Mouse (Mus musculus): Measurements from ENCODE around the gene 2810021J22Rik. TPM values are rescaled to one million over a fixed set of nuclear protein-coding genes. Genes with fewer than 3 reads are reported as not detected.

The 2810021J22Rik gene
- polyA plus RNA-seq, 1 experiment from 2014 or later = 2.3 TPM

- Histone ChIP-seq H3K4me3 (ENCODE audit: low read depth, low read length) (peak overlapping the region; percentile 90), H3K4me2 (ENCODE audit: low read depth, low read length) (peak overlapping the region; percentile 88), H3K4me1 (ENCODE audit: control insufficient read depth, low read depth, low read length) (peaks cover 31% of the 10 kb centered on the region), H3K27me3 (ENCODE audit: control insufficient read depth, insufficient read depth, low read depth, low read length) (no peaks in the 10 kb centered on the region), H3K9me3 (replicated peaks; ENCODE audit: control insufficient read depth, low read length) (no peaks in the 10 kb centered on the region), H3K9ac (ENCODE audit: low read depth, low read length) (no peak overlapping the region), H3K36me3 (ENCODE audit: control insufficient read depth, insufficient read depth) (peaks cover 16% of the 10 kb centered on the region), H3K27ac (ENCODE audit: low read length) (peak overlapping the region; percentile 91; the same call in 1 of the 2 replicates)
- WGBS (ENCODE audit: insufficient replicate concordance) = 46% methylated on average over 6 of the region's 6 CpGs
- ATAC-seq (ENCODE audit: low read depth) = no peak
Observed at GRCm38 (mm10) chr11:58904838-58905237, 37.8 kb downstream of the 2810021J22Rik start.

- peak overlapping the region; percentile 60 for H3K4me3 ChIP-seq (ENCODE audit: low read depth, low read length)
- H3K27ac ChIP-seq (ENCODE audit: low read length) = peak overlapping the region; percentile 98
- peaks cover 52% of the 10 kb centered on the region for H3K4me1 ChIP-seq (ENCODE audit: control insufficient read depth, low read depth, low read length)
- H3K9ac ChIP-seq (ENCODE audit: low read depth, low read length) = peak overlapping the region; percentile 83
- no peaks in the 10 kb centered on the region for H3K36me3 ChIP-seq (ENCODE audit: control insufficient read depth, insufficient read depth)
- WGBS (ENCODE audit: insufficient replicate concordance) = 7% methylated on average over 1 of the region's 1 CpGs
- no peaks in the 10 kb centered on the region for H3K9me3 ChIP-seq (replicated peaks; ENCODE audit: control insufficient read depth, low read length)
- peak; percentile 69 for ATAC-seq (ENCODE audit: low read depth)
- H3K4me2 ChIP-seq (ENCODE audit: low read depth, low read length) = peak overlapping the region; percentile 92
- no peaks in the 10 kb centered on the region for H3K27me3 ChIP-seq (ENCODE audit: control insufficient read depth, insufficient read depth, low read depth, low read length)
Observed at GRCm38 (mm10) chr11:58913776-58914175, 46.8 kb downstream of the 2810021J22Rik start.

GRCm38 (mm10) chr11:58914461-58915028, 47.5 kb downstream of the 2810021J22Rik start:
- Histone ChIP-seq H3K4me1 (ENCODE audit: control insufficient read depth, low read depth, low read length) (peaks cover 55% of the 10 kb centered on the region), H3K9me3 (replicated peaks; ENCODE audit: control insufficient read depth, low read length) (no peaks in the 10 kb centered on the region), H3K27ac (ENCODE audit: low read length) (peak overlapping the region; percentile 98), H3K4me3 (ENCODE audit: low read depth, low read length) (peak overlapping the region; percentile 60), H3K4me2 (ENCODE audit: low read depth, low read length) (peak overlapping the region; percentile 92), H3K36me3 (ENCODE audit: control insufficient read depth, insufficient read depth) (no peaks in the 10 kb centered on the region), H3K9ac (ENCODE audit: low read depth, low read length) (peak overlapping the region; percentile 83), H3K27me3 (ENCODE audit: control insufficient read depth, insufficient read depth, low read depth, low read length) (no peaks in the 10 kb centered on the region)
- WGBS (ENCODE audit: insufficient replicate concordance) = 5% methylated on average over 17 of the region's 17 CpGs
- ATAC-seq (ENCODE audit: low read depth) = peak; percentile 33

GRCm38 (mm10) chr11:58916879-58917744, 50.1 kb downstream of the 2810021J22Rik start:
- Histone ChIP-seq H3K36me3 (ENCODE audit: control insufficient read depth, insufficient read depth) (peaks cover 10% of the 10 kb centered on the region), H3K4me2 (ENCODE audit: low read depth, low read length) (peak overlapping the region; percentile 76), H3K4me3 (ENCODE audit: low read depth, low read length) (peak overlapping the region; percentile 69), H3K9ac (ENCODE audit: low read depth, low read length) (peak overlapping the region; percentile 78), H3K9me3 (replicated peaks; ENCODE audit: control insufficient read depth, low read length) (no peaks in the 10 kb centered on the region), H3K4me1 (ENCODE audit: control insufficient read depth, low read depth, low read length) (peaks cover 60% of the 10 kb centered on the region), H3K27me3 (ENCODE audit: control insufficient read depth, insufficient read depth, low read depth, low read length) (no peaks in the 10 kb centered on the region), H3K27ac (ENCODE audit: low read length) (peak overlapping the region; percentile 94)
- peak; percentile 47 for ATAC-seq (ENCODE audit: low read depth)
- 24% methylated on average over 14 of the region's 14 CpGs for WGBS (ENCODE audit: insufficient replicate concordance)

GRCm38 (mm10) chr11:58917745-58918366, 50.8 kb downstream of the 2810021J22Rik start, which contains the start of gene Btnl10:
Gene Btnl10 (plus strand): TSS chr11:58917908.
- H3K27me3 ChIP-seq (ENCODE audit: control insufficient read depth, insufficient read depth, low read depth, low read length) = no peaks in the 10 kb centered on the region
- H3K4me1 ChIP-seq (ENCODE audit: control insufficient read depth, low read depth, low read length) = peaks cover 52% of the 10 kb centered on the region
- ATAC-seq (ENCODE audit: low read depth) = peak; percentile 85
- peak within 1 kb of the TSS; percentile 76 for H3K4me2 ChIP-seq (ENCODE audit: low read depth, low read length)
- H3K36me3 ChIP-seq (ENCODE audit: control insufficient read depth, insufficient read depth) = peaks cover 17% of the 10 kb centered on the region
- H3K9ac ChIP-seq (ENCODE audit: low read depth, low read length) = peak within 1 kb of the TSS; percentile 78
- peak within 1 kb of the TSS; percentile 94 for H3K27ac ChIP-seq (ENCODE audit: low read length)
- H3K9me3 ChIP-seq (replicated peaks; ENCODE audit: control insufficient read depth, low read length) = no peaks in the 10 kb centered on the region
- H3K4me3 ChIP-seq (ENCODE audit: low read depth, low read length) = peak within 1 kb of the TSS; percentile 69
- WGBS (ENCODE audit: insufficient replicate concordance) = 32% methylated on average over 12 of the region's 12 CpGs

- peak overlapping the region; percentile 76 for H3K4me2 ChIP-seq (ENCODE audit: low read depth, low read length)
- H3K4me1 ChIP-seq (ENCODE audit: control insufficient read depth, low read depth, low read length) = peaks cover 43% of the 10 kb centered on the region
- no peaks in the 10 kb centered on the region for H3K27me3 ChIP-seq (ENCODE audit: control insufficient read depth, insufficient read depth, low read depth, low read length)
- 33% methylated on average over 5 of the region's 5 CpGs for WGBS (ENCODE audit: insufficient replicate concordance)
- peak overlapping the region; percentile 78 for H3K9ac ChIP-seq (ENCODE audit: low read depth, low read length)
- peak overlapping the region; percentile 69 for H3K4me3 ChIP-seq (ENCODE audit: low read depth, low read length)
- no peaks in the 10 kb centered on the region for H3K9me3 ChIP-seq (replicated peaks; ENCODE audit: control insufficient read depth, low read length)
- peak overlapping the region; percentile 94 for H3K27ac ChIP-seq (ENCODE audit: low read length)
- peaks cover 19% of the 10 kb centered on the region for H3K36me3 ChIP-seq (ENCODE audit: control insufficient read depth, insufficient read depth)
- no peak for ATAC-seq (ENCODE audit: low read depth)
Observed at GRCm38 (mm10) chr11:58918759-58919158, 51.7 kb downstream of the 2810021J22Rik start.

GRCm38 (mm10) chr11:58922420-58922819, 55.4 kb downstream of the 2810021J22Rik start:
- Histone ChIP-seq H3K9me3 (replicated peaks; ENCODE audit: control insufficient read depth, low read length) (no peaks in the 10 kb centered on the region), H3K27ac (ENCODE audit: low read length) (no peak overlapping the region), H3K4me1 (ENCODE audit: control insufficient read depth, low read depth, low read length) (peaks cover 14% of the 10 kb centered on the region), H3K4me2 (ENCODE audit: low read depth, low read length) (no peak overlapping the region), H3K36me3 (ENCODE audit: control insufficient read depth, insufficient read depth) (peaks cover 19% of the 10 kb centered on the region), H3K27me3 (ENCODE audit: control insufficient read depth, insufficient read depth, low read depth, low read length) (no peaks in the 10 kb centered on the region), H3K9ac (ENCODE audit: low read depth, low read length) (no peak overlapping the region), H3K4me3 (ENCODE audit: low read depth, low read length) (no peak overlapping the region)
- 82% methylated on average over 9 of the region's 9 CpGs for WGBS (ENCODE audit: insufficient replicate concordance)
- no peak for ATAC-seq (ENCODE audit: low read depth)

GRCm38 (mm10) chr11:58926651-58927050, 59.6 kb downstream of the 2810021J22Rik start:
- no peak overlapping the region for H3K27ac ChIP-seq (ENCODE audit: low read length)
- 0 out of 2 replicates have a peak, but pooled peaks have one; percentile 15 for ATAC-seq (ENCODE audit: low read depth)
- no peak overlapping the region for H3K4me2 ChIP-seq (ENCODE audit: low read depth, low read length)
- H3K9me3 ChIP-seq (replicated peaks; ENCODE audit: control insufficient read depth, low read length) = no peaks in the 10 kb centered on the region
- peaks cover 16% of the 10 kb centered on the region for H3K36me3 ChIP-seq (ENCODE audit: control insufficient read depth, insufficient read depth)
- H3K9ac ChIP-seq (ENCODE audit: low read depth, low read length) = no peak overlapping the region
- 61% methylated on average over 2 of the region's 3 CpGs for WGBS (ENCODE audit: insufficient replicate concordance)
- H3K27me3 ChIP-seq (ENCODE audit: control insufficient read depth, insufficient read depth, low read depth, low read length) = no peaks in the 10 kb centered on the region
- no peak overlapping the region for H3K4me3 ChIP-seq (ENCODE audit: low read depth, low read length)
- H3K4me1 ChIP-seq (ENCODE audit: control insufficient read depth, low read depth, low read length) = peaks cover 37% of the 10 kb centered on the region

Data from liver, embryonic 16.5 days (tissue).